Mouse (Mus musculus) liver, embryonic 14.5 days (tissue): ENCODE measurements at regions not wholly inside any gene's neighbourhood (a gene's known extent, or its start where the extent isn't known, plus 50 kb on each side); places are given as distances from the start of the nearest gene placed in this dataset.

Source experiments
- ATAC-seq: fragments of 200-750 bp; cut with Nextera tagmentation; 2 replicates; pipeline ENCODE4 v1.8.0; 2017; ENCODE audit warnings: moderate number of reproducible peaks, mild to moderate bottlenecking, moderate library complexity; ENCODE audit not compliant: insufficient read depth
- DNase-seq, 3 experiments: peaks; one replicate each; pipeline ENCODE4 v3.0.0-alpha.2; 2012 to 2013; ENCODE audit warnings: low read depth in 3 of 3, low spot score in 3 of 3
- H3K27ac ChIP-seq: fragments of 300-500 bp; sonication (generic); 2 replicates; pipeline ENCODE4 v1.5.1; 2014; ENCODE audit warnings: moderate library complexity, mild to moderate bottlenecking, control low read depth, inconsistent platforms
- H3K27me3 ChIP-seq: fragments of 300-500 bp; sonication (generic); 2 replicates; pipeline ENCODE4 v1.6.1; 2014; ENCODE audit warnings: mild to moderate bottlenecking, low read length, moderate library complexity; ENCODE audit not compliant: control insufficient read depth, insufficient read depth
- H3K36me3 ChIP-seq: fragments of 300-500 bp; sonication (generic); replicated peaks from 2 replicates; pipeline ENCODE4 v1.6.1; 2014; ENCODE audit warnings: low read depth; ENCODE audit not compliant: control insufficient read depth, insufficient read depth
- H3K4me1 ChIP-seq, 2 experiments: fragments of 200-500 bp in 1 of 2; fragments of 300-500 bp in 1 of 2; sonication (generic) in 1 of 2; replicated peaks; 2 replicates each; pipeline ENCODE4 v1.6.1; 2012 to 2014; ENCODE audit warnings: antibody characterized with exemption in 1 of 2, inconsistent platforms in 1 of 2, low read length in 1 of 2; ENCODE audit not compliant: control insufficient read depth in 2 of 2, insufficient read depth in 2 of 2
- H3K4me2 ChIP-seq: fragments of 300-500 bp; sonication (generic); 2 replicates; pipeline ENCODE4 v1.6.1; 2014; ENCODE audit warnings: low read depth, mild to moderate bottlenecking, control low read depth, moderate library complexity
- H3K4me3 ChIP-seq, 2 experiments: fragments of 200-500 bp in 1 of 2; fragments of 300-500 bp in 1 of 2; sonication (generic) in 1 of 2; 2 replicates each; pipeline ENCODE4 v1.5.1; 2012 to 2014; ENCODE audit warnings: low read depth in 2 of 2, low read length in 2 of 2, mild to moderate bottlenecking in 2 of 2, control low read depth in 1 of 2, inconsistent platforms in 1 of 2, moderate library complexity in 1 of 2; ENCODE audit not compliant: insufficient read depth in 1 of 2
- H3K9ac ChIP-seq: fragments of 300-500 bp; sonication (generic); replicated peaks from 2 replicates; pipeline ENCODE4 v1.6.1; 2014; ENCODE audit warnings: mild to moderate bottlenecking, control low read depth, moderate library complexity
- H3K9me3 ChIP-seq: fragments of 300-500 bp; sonication (generic); 2 replicates; pipeline ENCODE4 v1.6.1; 2016; ENCODE audit warnings: low read length, mixed read lengths; ENCODE audit not compliant: control insufficient read depth
- CTCF ChIP-seq: IDR thresholded peaks from 2 replicates; pipeline ENCODE4 v1.5.1; 2016; ENCODE audit warnings: antibody characterized with exemption, low read depth, control low read depth
- EP300 ChIP-seq: IDR thresholded peaks from 2 replicates; pipeline ENCODE4 v1.6.1; 2016; ENCODE audit warnings: antibody characterized with exemption, low read depth
- WGBS: fragments of 180-500 bp; shearing (Covaris S2); extraction: QIAGEN DNeasy Blood & Tissue Kit; methylation state at CpG from one replicate; pipeline ENCODE4 v1.1.7; 2014; ENCODE audit not compliant: insufficient replicate concordance; 5-methylcytosine and 5-hydroxymethylcytosine counted together

- no peak for TF ChIP-seq EP300
- no peak for TF ChIP-seq CTCF
- ATAC-seq, result no peak
- Histone ChIP-seq H3K36me3 (no peaks in the 10 kb centered on the region), H3K27ac (no peak overlapping the region), H3K4me2 (no peak overlapping the region), H3K4me1 (no peaks in the 10 kb centered on the region), H3K9ac (no peak overlapping the region), H3K4me3 (no peak overlapping the region), H3K27me3 (no peaks in the 10 kb centered on the region), H3K9me3 (no peaks in the 10 kb centered on the region)
- DNase-seq, result no peak
- 77% methylated on average over 14 of the region's 14 CpGs for WGBS
Observed at GRCm38 (mm10) chr1:183504103-183504841, 86.3 kb downstream of the Hhipl2 start.

DNA sequence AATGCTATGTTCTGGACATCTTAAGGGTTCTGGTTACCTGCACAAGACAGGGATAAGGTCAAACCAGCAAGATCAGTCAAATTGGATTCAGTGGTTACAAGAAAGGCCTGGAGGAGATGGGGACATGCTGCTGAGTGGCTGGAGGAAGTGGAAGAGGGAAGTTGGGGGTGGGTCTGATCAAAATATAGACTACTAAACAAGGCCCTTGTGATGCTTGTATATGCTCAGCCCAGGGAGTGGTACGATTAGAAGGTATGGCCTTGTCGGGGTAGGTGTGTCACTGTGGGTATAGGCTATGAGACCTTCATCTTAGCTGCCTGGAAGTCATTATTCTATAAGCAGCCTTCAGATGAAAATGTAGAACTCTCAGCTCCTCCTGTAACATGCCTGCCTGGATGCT, 89.9 kb downstream of the Hhipl2 start:
- no peak for ATAC-seq
- no peak overlapping the region for H3K4me3 ChIP-seq
- no peak for DNase-seq
- no peaks in the 10 kb centered on the region for H3K9me3 ChIP-seq
- no peaks in the 10 kb centered on the region for H3K36me3 ChIP-seq
- TF ChIP-seq CTCF, result no peak
- TF ChIP-seq EP300, result no peak
- no peaks in the 10 kb centered on the region for H3K27me3 ChIP-seq
- no peak overlapping the region for H3K4me2 ChIP-seq
- WGBS, result 60% methylated on average over 2 of the region's 2 CpGs
- H3K9ac ChIP-seq, result no peak overlapping the region
- H3K4me1 ChIP-seq, result no peaks in the 10 kb centered on the region
- no peak overlapping the region for H3K27ac ChIP-seq

- Histone ChIP-seq H3K27me3 (no peaks in the 10 kb centered on the region), H3K4me3 (no peak overlapping the region), H3K4me2 (no peak overlapping the region), H3K9me3 (no peaks in the 10 kb centered on the region), H3K9ac (no peak overlapping the region), H3K36me3 (no peaks in the 10 kb centered on the region), H3K4me1 (no peaks in the 10 kb centered on the region), H3K27ac (no peak overlapping the region)
- TF ChIP-seq EP300 (no peak), CTCF (no peak)
- 25% methylated on average over 10 of the region's 10 CpGs for WGBS
- DNase-seq (peak; percentile 4 to 11 (median 9)), ATAC-seq (no peak)
Observed at GRCm38 (mm10) chr1:183510759-183511158, 92.7 kb downstream of the Hhipl2 start.

DNA sequence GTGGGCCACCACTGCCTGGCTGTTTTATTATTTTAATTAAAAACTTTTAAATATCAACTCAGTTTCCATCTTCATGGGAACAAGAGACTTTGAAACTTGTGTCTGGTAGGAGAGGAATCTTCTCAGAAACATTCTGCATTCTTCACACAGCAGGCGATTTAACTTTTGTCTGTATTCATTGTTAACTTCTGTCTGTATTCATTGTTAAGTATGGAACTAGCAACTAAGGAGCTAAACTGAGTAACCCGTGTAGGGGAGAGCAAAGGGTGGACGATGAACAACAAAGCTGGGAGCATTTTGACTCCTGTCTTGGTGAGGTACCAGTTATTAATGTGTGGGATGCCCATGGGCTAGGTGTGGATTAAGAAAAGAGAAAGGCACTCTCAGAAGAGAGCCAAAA, 95.9 kb downstream of the Hhipl2 start:
- 54% methylated on average over 3 of the region's 3 CpGs for WGBS

DNA sequence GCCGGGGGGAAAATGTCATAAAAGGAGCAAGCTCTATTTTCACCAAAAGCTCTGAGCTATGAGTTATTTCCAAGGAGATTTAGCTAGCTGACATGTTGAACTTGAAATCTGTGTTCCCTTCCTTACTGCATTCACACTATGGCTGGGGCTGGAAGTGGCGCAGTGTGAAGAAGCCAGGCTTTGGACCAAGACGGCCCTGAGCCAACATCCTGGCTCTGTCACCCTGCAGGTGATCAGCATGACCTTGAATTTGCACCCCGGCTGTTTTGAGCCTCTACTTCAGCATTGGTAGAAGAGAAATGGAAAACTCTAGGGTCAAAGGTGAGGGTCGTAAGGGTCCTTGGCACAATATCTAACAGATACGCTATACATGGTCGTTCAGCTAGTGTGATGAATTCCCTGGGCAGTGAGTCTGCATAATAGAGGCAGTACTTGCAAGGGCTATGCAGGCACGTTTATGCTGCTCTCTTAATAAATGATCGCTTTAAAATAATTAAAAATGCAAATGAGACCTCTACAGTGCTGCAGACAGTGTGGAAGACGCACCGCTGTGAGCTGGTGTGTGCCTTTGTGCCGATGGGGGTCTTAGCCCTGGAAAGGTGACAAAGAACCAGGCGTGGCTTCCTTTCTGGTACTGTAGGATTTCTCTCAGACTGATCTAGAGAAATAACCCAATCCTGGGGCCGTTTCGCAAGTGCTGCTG, 96.4 kb downstream of the Hhipl2 start:
- ATAC-seq, result no peak
- no peak for DNase-seq
- no peaks in the 10 kb centered on the region for H3K9me3 ChIP-seq
- no peaks in the 10 kb centered on the region for H3K4me1 ChIP-seq
- H3K4me3 ChIP-seq, result no peak overlapping the region
- no peak overlapping the region for H3K27ac ChIP-seq
- no peak overlapping the region for H3K9ac ChIP-seq
- no peak for TF ChIP-seq EP300
- no peaks in the 10 kb centered on the region for H3K27me3 ChIP-seq
- WGBS, result 67% methylated on average over 15 of the region's 15 CpGs
- no peak overlapping the region for H3K4me2 ChIP-seq
- no peaks in the 10 kb centered on the region for H3K36me3 ChIP-seq

More for the DNA sequence above, 95.9 kb downstream of the Hhipl2 start:
- ATAC-seq, result no peak
- no peak overlapping the region for H3K9ac ChIP-seq
- no peak overlapping the region for H3K27ac ChIP-seq
- H3K36me3 ChIP-seq, result no peaks in the 10 kb centered on the region
- no peaks in the 10 kb centered on the region for H3K9me3 ChIP-seq
- TF ChIP-seq CTCF, result no peak
- TF ChIP-seq EP300, result no peak
- no peaks in the 10 kb centered on the region for H3K4me1 ChIP-seq
- no peaks in the 10 kb centered on the region for H3K27me3 ChIP-seq
- no peak overlapping the region for H3K4me2 ChIP-seq
- no peak overlapping the region for H3K4me3 ChIP-seq
- no peak for DNase-seq
